Mouse (Mus musculus) R1 (cell line): ENCODE results near the gene Raly.

Experiments used
- DNase-seq: peaks from one replicate; pipeline ENCODE4 v3.0.0-alpha.2; 2018; ENCODE audit warnings: low read depth, low spot score

Raly gene

GRCm38 (mm10) chr2:154834149-154834865 lies 43.4 kb downstream of the Raly start:
- DNase-seq, result peak; percentile 19

GRCm38 (mm10) chr2:154836537-154836936 lies 45.6 kb downstream of the Raly start:
- DNase-seq, result peak; percentile 21

GRCm38 (mm10) chr2:154848086-154848485 lies 57.2 kb downstream of the Raly start:
- DNase-seq, result no peak

GRCm38 (mm10) chr2:154855383-154855782 lies 64.5 kb downstream of the Raly start:
- peak; percentile 46 for DNase-seq

GRCm38 (mm10) chr2:154863672-154864071 lies 72.8 kb downstream of the Raly start:
- DNase-seq, result no peak

- DNase-seq, result no peak
Observed at GRCm38 (mm10) chr2:154865696-154866095, 74.8 kb downstream of the Raly start.

GRCm38 (mm10) chr2:154868106-154868505 lies 77.2 kb downstream of the Raly start:
- DNase-seq, result no peak

- no peak for DNase-seq
Observed at GRCm38 (mm10) chr2:154869954-154870641, 79.2 kb downstream of the Raly start.

- DNase-seq, result no peak
Observed at GRCm38 (mm10) chr2:154876621-154877020, 85.7 kb downstream of the Raly start.

GRCm38 (mm10) chr2:154891585-154891984 lies 100.7 kb downstream of the Raly start:
- peak; percentile 58 for DNase-seq

- peak; percentile 99 for DNase-seq
Observed at GRCm38 (mm10) chr2:154892201-154893044, 101.5 kb downstream of the Raly start, which contains the start of gene Eif2s2. Gene Eif2s2, minus strand, starts transcription at chr2:154892935.

- no peak for DNase-seq
Observed at GRCm38 (mm10) chr2:154893045-154893385, 102.1 kb downstream of the Raly start.

GRCm38 (mm10) chr2:154893548-154893947 lies 102.7 kb downstream of the Raly start:
- DNase-seq, result peak; percentile 78

- DNase-seq, result peak; percentile 83
Observed at GRCm38 (mm10) chr2:154899004-154899403, 108.1 kb downstream of the Raly start.

GRCm38 (mm10) chr2:154899412-154899811 lies 108.5 kb downstream of the Raly start:
- DNase-seq, result peak; percentile 82

GRCm38 (mm10) chr2:154902111-154902510 lies 111.2 kb downstream of the Raly start:
- no peak for DNase-seq

GRCm38 (mm10) chr2:154905796-154906195 lies 114.9 kb downstream of the Raly start:
- peak; percentile 74 for DNase-seq

- DNase-seq, result peak; percentile 69
Observed at GRCm38 (mm10) chr2:154908223-154908622, 117.3 kb downstream of the Raly start.

GRCm38 (mm10) chr2:154909789-154910188 lies 118.9 kb downstream of the Raly start:
- DNase-seq, result peak; percentile 68

GRCm38 (mm10) chr2:154915922-154916541 lies 125.1 kb downstream of the Raly start:
- DNase-seq, result no peak

GRCm38 (mm10) chr2:154916547-154916946 lies 125.7 kb downstream of the Raly start:
- DNase-seq, result peak; percentile 82
